Mouse (Mus musculus) heart, postnatal 0 days (tissue): ENCODE results near the gene Dnah8. TPM values are rescaled to one million over a fixed set of nuclear protein-coding genes. Genes with fewer than 3 reads are reported as not detected.

Source experiments
- ATAC-seq: fragments of 200-750 bp; cut with Nextera tagmentation; 2 replicates; pipeline ENCODE4 v1.8.0; 2017; ENCODE audit warnings: low read depth, moderate number of reproducible peaks, moderate library complexity; ENCODE audit not compliant: insufficient read depth
- DNase-seq: peaks from one replicate; pipeline ENCODE4 v3.0.0-alpha.2; 2016; ENCODE audit warnings: low spot score
- H3K27ac ChIP-seq: fragments of 300-500 bp; sonication (generic); 2 replicates; pipeline ENCODE4 v1.5.1; 2014; ENCODE audit warnings: low read depth, mild to moderate bottlenecking
- H3K27me3 ChIP-seq: fragments of 300-500 bp; sonication (generic); 2 replicates; pipeline ENCODE4 v1.6.1; 2014; ENCODE audit warnings: low read length, mixed read lengths; ENCODE audit not compliant: control insufficient read depth, insufficient read depth
- H3K36me3 ChIP-seq: fragments of 300-500 bp; sonication (generic); replicated peaks from 2 replicates; pipeline ENCODE4 v1.6.1; 2014; ENCODE audit warnings: low read length, mixed read lengths; ENCODE audit not compliant: control insufficient read depth, insufficient read depth
- H3K4me1 ChIP-seq: fragments of 300-500 bp; sonication (generic); 2 replicates; pipeline ENCODE4 v1.6.1; 2014; ENCODE audit warnings: antibody characterized with exemption; ENCODE audit not compliant: control insufficient read depth, insufficient read depth
- H3K4me2 ChIP-seq: fragments of 300-500 bp; sonication (generic); 2 replicates; pipeline ENCODE4 v1.6.1; 2014; ENCODE audit warnings: low read depth, mild to moderate bottlenecking, low read length, moderate library complexity
- H3K4me3 ChIP-seq: fragments of 300-500 bp; sonication (generic); 2 replicates; pipeline ENCODE4 v1.5.1; 2014; ENCODE audit warnings: low read depth, low read length
- H3K9ac ChIP-seq: fragments of 300-500 bp; sonication (generic); replicated peaks from 2 replicates; pipeline ENCODE4 v1.6.1; 2014; ENCODE audit warnings: low read depth, low read length, mixed read lengths
- H3K9me3 ChIP-seq: fragments of 300-500 bp; sonication (generic); replicated peaks from 2 replicates; pipeline ENCODE4 v1.6.1; 2016; ENCODE audit warnings: low read length; ENCODE audit not compliant: control insufficient read depth
- CTCF ChIP-seq: IDR thresholded peaks from 2 replicates; pipeline ENCODE4 v1.5.1; 2016; ENCODE audit warnings: antibody characterized with exemption, control low read depth, low read depth
- EP300 ChIP-seq: IDR thresholded peaks from 2 replicates; pipeline ENCODE4 v1.6.1; 2016; ENCODE audit warnings: antibody characterized with exemption, low read depth
- WGBS: fragments of 180-500 bp; shearing (Covaris S2); extraction: QIAGEN DNeasy Blood & Tissue Kit; methylation state at CpG from one replicate; pipeline ENCODE4 v1.1.7; 2014; 5-methylcytosine and 5-hydroxymethylcytosine counted together
- polyA plus RNA-seq: library from polyadenylated mRNA; unstranded; fragments of >200 nt; fragmentation: Nextera tagmentation; extraction: Ambion mirVana; gene quantifications from 2 replicates; pipeline ENCODE4 v1.2.1, GENCODE M21; 2015
- total RNA-seq: library from RNA; depleted of rRNA; stranded (reverse); fragments of >200 nt; gene quantifications from 2 replicates; pipeline ENCODE4 v1.2.3, GENCODE M21; 2014; ENCODE audit warnings: low replicate concordance

Dnah8 gene
- total and polyA plus RNA-seq, 2 experiments from 2014 or later: 0.59 to 1.5 TPM

- 67% methylated on average over 6 of the region's 6 CpGs for WGBS
- H3K36me3 ChIP-seq: no peaks in the 10 kb centered on the region
- TF ChIP-seq CTCF (no peak), EP300 (no peak)
- no peaks in the 10 kb centered on the region for H3K4me1 ChIP-seq
- H3K4me3 ChIP-seq: no peak overlapping the region
- H3K27me3 ChIP-seq: no peaks in the 10 kb centered on the region
- H3K9me3 ChIP-seq: no peaks in the 10 kb centered on the region
- ATAC-seq (no peak), DNase-seq (no peak)
- no peak overlapping the region for H3K27ac ChIP-seq
- no peak overlapping the region for H3K9ac ChIP-seq
- no peak overlapping the region for H3K4me2 ChIP-seq
Measured at GRCm38 (mm10) chr17:30842312-30842711, 218.2 kb downstream of the Dnah8 start.

DNA sequence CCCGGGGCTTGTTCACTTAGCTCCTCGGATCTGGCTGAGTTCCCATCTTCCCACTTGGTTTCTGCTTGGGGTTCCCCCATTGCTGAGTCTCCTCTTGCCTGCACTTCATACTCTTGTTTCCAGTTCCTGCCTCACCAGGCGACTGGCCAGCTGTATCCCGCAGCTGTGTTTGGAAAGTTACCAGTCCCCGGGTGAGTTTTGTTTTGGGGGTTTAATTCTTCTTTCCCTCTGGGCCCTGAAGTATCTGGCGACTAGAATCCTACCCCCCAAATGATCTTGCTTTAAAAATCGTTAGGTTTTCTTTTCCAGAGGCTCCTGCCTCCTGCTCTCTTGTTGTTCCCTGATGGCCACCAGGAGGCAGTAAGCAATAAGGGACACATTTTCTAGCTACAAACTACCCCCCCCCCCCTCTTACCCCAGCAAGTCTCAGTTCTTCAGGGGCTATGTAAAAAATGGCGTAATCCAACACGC is 220.2 kb downstream of the Dnah8 start:
- Histone ChIP-seq H3K4me1 (no peaks in the 10 kb centered on the region), H3K4me2 (no peak overlapping the region), H3K27ac (no peak overlapping the region), H3K9ac (no peak overlapping the region), H3K36me3 (no peaks in the 10 kb centered on the region), H3K4me3 (no peak overlapping the region), H3K27me3 (no peaks in the 10 kb centered on the region), H3K9me3 (no peaks in the 10 kb centered on the region)
- 33% methylated on average over 9 of the region's 9 CpGs for WGBS
- no peak for ATAC-seq
- DNase-seq: no peak
- peak; percentile 44 for TF ChIP-seq CTCF
- TF ChIP-seq EP300: no peak

- WGBS: 77% methylated on average over 7 of the region's 7 CpGs
- Histone ChIP-seq H3K27me3 (no peaks in the 10 kb centered on the region), H3K27ac (no peak overlapping the region), H3K36me3 (no peaks in the 10 kb centered on the region), H3K9me3 (no peaks in the 10 kb centered on the region), H3K9ac (no peak overlapping the region), H3K4me2 (no peak overlapping the region), H3K4me3 (no peak overlapping the region), H3K4me1 (no peaks in the 10 kb centered on the region)
- no peak for DNase-seq
- TF ChIP-seq EP300 (no peak), CTCF (no peak)
- ATAC-seq: no peak
Measured at GRCm38 (mm10) chr17:30847498-30847897, 223.3 kb downstream of the Dnah8 start.

GRCm38 (mm10) chr17:30848086-30848485 is 223.9 kb downstream of the Dnah8 start:
- DNase-seq: no peak
- Histone ChIP-seq H3K4me3 (no peak overlapping the region), H3K9me3 (no peaks in the 10 kb centered on the region), H3K4me2 (no peak overlapping the region), H3K4me1 (no peaks in the 10 kb centered on the region), H3K9ac (no peak overlapping the region), H3K27me3 (no peaks in the 10 kb centered on the region), H3K36me3 (no peaks in the 10 kb centered on the region), H3K27ac (no peak overlapping the region)
- ATAC-seq: no peak
- TF ChIP-seq CTCF (no peak), EP300 (no peak)
- WGBS: 90% methylated on average over 5 of the region's 5 CpGs

- 60% methylated on average over 6 of the region's 6 CpGs for WGBS
- Histone ChIP-seq H3K4me3 (no peak overlapping the region), H3K27me3 (no peaks in the 10 kb centered on the region), H3K4me2 (no peak overlapping the region), H3K4me1 (no peaks in the 10 kb centered on the region), H3K9me3 (no peaks in the 10 kb centered on the region), H3K36me3 (no peaks in the 10 kb centered on the region), H3K9ac (no peak overlapping the region), H3K27ac (no peak overlapping the region)
- ATAC-seq: no peak
- no peak for TF ChIP-seq CTCF
- no peak for TF ChIP-seq EP300
- DNase-seq: no peak
Measured at GRCm38 (mm10) chr17:30848804-30849203, 224.7 kb downstream of the Dnah8 start.

- Histone ChIP-seq H3K9ac (no peak overlapping the region), H3K4me2 (no peak overlapping the region), H3K4me1 (no peaks in the 10 kb centered on the region), H3K27me3 (no peaks in the 10 kb centered on the region), H3K9me3 (no peaks in the 10 kb centered on the region), H3K4me3 (no peak overlapping the region), H3K36me3 (no peaks in the 10 kb centered on the region), H3K27ac (no peak overlapping the region)
- WGBS: 96% methylated on average over 12 of the region's 12 CpGs
- TF ChIP-seq CTCF (no peak), EP300 (no peak)
- DNase-seq (no peak), ATAC-seq (no peak)
Measured at GRCm38 (mm10) chr17:30849813-30850212, 225.7 kb downstream of the Dnah8 start.
